Mouse (Mus musculus): ENCODE measurements around the gene Rem2.

The Rem2 gene

DNA sequence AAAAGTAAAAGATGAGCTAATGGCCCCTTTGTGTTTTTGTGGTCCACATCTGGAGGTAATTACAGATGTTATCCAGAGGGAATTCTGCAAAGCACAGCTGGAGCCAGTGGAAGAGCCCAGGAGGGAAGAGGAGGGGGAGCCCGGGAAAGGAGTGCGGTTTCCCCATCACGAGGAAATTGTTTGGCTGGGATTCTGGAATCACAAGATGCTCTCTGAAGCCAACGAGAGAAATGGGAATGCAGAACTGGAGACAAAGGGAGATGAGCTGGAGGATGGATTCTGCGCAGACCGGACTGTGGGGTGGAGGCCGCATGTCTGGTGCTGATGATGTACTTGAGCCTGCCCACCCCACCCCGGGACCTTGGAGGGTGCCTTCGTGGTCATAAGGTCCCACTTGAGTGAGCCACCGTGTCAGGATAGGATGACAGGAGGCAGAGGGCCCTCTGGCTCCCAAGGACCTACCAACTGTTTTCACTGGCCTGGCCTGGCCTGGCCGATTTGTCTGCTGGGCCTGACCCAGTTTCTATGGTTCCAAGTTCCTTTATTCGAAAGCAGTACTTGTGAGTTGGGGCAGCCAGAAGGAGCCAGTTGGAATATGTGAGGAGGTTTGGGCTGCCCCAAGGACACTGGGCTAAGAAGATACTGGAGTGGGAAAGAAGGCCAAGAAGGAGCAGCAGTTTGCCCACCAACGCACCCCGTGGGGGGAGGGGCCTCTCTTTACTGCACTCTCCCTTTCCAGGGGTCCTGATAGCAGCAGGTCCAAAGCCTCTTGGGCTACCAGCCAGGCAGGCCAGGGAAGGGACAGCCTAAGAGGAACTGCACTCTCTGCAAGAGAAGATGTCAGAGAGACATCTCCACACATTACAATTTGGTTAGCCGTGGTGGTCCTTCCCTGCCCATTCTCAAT lies 31.9 kb upstream of the Rem2 start:
- DNase-seq (ENCODE audit: low spot score in 2 of 2) = peak; percentile 83 to 86

GRCm38 (mm10) chr14:54445476-54445875 lies 30.4 kb upstream of the Rem2 start:
- DNase-seq (ENCODE audit: low spot score in 2 of 2) = no peak

- no peak for DNase-seq (ENCODE audit: low spot score in 2 of 2)
Measured at GRCm38 (mm10) chr14:54453566-54453965, 22.3 kb upstream of the Rem2 start.

- DNase-seq (ENCODE audit: low spot score in 2 of 2) = no peak
Measured at GRCm38 (mm10) chr14:54454669-54455528, 21.0 kb upstream of the Rem2 start.

- DNase-seq (ENCODE audit: low spot score in 2 of 2) = no peak
Measured at GRCm38 (mm10) chr14:54457907-54458569, 17.9 kb upstream of the Rem2 start.

- no peak for DNase-seq (ENCODE audit: low spot score in 2 of 2)
Measured at GRCm38 (mm10) chr14:54462146-54462545, 13.8 kb upstream of the Rem2 start.

DNA sequence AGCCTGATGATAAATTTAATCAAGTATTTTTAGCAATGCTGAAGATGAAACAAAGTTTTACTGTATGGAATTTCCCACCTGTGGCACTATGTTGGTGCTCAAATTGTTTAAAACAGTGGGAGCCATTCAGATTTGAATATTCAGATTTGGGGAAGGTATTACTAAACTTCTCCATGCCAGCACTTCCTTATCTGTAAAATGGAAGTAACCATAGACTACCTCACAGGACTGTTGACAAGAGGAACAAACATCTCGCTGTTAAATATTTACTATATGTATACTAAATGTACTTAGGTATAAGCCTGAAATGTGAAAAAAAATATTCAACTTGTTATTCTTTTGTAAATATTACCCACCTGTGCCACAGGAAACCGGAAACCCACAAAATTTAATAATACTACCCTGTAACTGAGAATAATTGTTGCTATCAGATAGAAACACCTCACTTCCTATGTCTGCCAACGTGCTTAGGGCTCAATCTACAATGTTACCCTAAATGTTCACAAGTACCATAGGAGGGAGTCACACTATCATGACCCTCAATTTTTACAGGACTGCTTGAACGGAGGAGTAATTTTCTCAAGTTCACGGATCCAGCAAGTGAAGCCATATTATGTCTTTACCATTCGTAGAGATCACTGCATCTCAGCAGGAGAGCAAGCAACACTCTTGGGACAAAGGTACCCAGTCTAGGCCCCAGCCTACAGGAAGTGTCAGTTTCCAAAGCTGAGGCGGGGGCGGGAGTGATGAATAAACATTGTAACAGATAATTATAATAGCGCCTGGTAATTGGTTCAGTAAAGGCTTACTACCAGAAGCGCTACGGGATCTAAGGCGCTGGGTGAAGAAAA lies 12.6 kb upstream of the Rem2 start:
- no peak for DNase-seq (ENCODE audit: low spot score in 2 of 2)

DNA sequence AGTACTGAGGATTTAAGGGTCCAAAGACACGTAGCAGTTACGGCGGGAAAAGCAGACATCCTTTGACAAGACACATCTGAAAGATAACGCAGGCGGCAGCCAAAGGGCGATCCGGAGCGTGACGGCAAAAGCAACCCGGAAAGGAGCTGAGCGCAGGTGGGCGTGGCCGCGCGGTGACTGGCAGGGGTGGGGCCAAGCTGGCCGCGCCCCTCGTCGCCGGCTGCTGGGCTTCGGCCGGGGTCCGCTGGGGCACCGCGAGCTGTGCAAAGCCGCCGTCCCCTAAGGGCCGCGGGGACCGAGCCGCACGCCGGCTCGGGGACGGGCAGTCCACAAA lies 12.0 kb upstream of the Rem2 start, which contains the start of gene Lrp10:
Gene Lrp10 (plus strand): TSS at position 179 of the 334 bp plus-strand sequence.
- DNase-seq (ENCODE audit: low spot score in 2 of 2) = peak; percentile 86 to 87

DNA sequence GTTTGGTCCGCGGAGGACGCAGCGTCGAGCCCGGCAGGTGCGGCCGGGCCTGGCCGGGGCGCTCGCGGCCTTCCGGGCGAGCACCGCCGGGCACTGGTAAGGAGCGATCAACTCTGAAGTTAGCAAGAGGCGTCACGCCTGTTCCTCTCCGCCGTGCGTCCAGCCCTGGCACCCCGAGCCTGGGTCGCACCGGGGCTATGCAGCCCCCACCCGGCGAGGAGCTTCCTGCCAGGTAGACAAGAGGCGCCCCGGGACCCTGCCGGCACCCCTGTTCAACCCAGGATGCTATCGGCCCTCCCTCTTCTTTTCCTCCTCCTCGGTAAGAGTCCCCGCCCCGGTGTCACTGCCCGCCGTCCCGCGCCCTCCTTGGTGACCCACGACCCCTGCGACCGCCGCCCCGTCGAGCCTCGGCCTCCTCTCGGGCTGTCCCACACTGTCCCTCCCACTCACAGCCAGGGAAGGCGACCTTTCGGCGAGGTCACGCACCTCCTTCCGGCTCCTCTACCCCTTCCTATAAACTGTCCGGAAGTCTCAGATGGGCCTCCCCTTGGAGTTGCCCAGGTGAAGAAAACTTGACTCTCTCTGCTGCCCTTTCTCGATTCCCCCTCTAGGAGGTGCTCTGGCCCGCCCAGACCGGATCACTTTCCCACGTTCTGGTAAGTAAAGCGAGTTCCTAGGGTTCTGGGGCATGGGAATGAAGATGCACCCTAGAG lies 11.5 kb upstream of the Rem2 start:
- DNase-seq (ENCODE audit: low spot score in 2 of 2) = peak; percentile 68 to 70

DNA sequence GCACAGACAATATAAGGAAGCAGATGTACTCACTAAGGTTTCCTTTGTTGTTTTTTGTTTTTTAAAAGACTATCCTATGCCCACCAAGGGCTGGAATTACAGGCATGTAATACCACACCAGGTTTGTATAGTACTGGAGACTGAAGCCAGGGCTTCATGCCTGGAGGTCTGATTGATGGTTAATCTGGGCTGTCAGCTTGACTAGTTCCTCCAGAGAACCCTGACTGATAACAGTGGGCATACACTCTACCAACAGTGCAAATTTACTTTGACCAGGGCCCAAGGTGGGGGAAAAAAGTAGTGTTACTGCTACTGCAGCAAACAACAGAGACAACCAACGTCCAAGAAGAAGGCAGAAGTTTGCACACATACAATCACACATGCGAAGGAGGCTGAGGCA lies 4.4 kb upstream of the Rem2 start:
- DNase-seq (ENCODE audit: low spot score in 2 of 2) = no peak

- no peak for DNase-seq (ENCODE audit: low spot score in 2 of 2)
Measured at GRCm38 (mm10) chr14:54472671-54473070, 3.2 kb upstream of the Rem2 start.

DNA sequence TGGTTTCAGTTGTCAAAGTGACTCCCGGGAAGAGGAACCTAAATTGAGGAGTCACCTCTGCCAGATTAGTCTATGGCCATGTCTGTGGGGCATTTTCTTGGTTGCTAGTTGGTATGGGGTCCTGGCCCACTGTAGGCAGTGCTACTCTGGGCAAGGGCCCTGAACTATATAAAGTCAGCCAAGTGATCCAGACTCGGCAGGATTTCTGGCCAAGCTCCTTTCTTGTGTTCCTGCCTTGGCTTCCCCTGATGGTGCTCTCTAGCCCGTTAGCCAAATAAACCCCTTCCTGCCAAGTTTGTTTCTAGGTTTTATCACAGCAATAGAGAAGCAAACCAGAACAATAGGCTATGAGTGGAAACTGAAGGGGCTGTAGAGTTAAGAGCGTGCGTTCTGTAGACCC lies 1.2 kb upstream of the Rem2 start:
- DNase-seq (ENCODE audit: low spot score in 2 of 2) = no peak

GRCm38 (mm10) chr14:54477172-54477909 lies 1.4 kb downstream of the Rem2 start:
- no peak for DNase-seq (ENCODE audit: low spot score in 2 of 2)

- no peak for DNase-seq (ENCODE audit: low spot score in 2 of 2)
Measured at GRCm38 (mm10) chr14:54479451-54479920, 3.6 kb downstream of the Rem2 start.

DNA sequence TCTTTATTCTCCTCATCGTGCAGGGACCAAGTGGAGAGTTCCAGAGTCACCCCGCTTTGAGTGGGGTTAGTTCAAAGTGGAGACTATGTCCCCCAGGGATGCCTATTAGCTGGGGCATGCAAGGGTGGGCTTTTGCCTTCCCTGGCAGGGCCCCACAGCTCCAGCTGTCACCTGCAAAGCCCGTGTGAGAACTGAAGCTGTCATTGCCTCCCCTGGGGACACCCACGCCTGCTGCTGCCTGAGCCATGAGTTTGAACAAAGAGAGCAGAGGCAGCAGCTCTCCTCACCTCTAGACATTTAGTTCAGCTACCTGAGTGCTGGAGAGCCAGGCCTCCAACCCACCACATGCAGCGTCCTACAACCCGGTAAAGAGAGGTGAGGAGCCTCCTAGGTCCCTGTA lies 4.8 kb downstream of the Rem2 start:
- no peak for DNase-seq (ENCODE audit: low spot score in 2 of 2)

- no peak for DNase-seq (ENCODE audit: low spot score in 2 of 2)
Measured at GRCm38 (mm10) chr14:54481402-54481801, 5.5 kb downstream of the Rem2 start.

DNA sequence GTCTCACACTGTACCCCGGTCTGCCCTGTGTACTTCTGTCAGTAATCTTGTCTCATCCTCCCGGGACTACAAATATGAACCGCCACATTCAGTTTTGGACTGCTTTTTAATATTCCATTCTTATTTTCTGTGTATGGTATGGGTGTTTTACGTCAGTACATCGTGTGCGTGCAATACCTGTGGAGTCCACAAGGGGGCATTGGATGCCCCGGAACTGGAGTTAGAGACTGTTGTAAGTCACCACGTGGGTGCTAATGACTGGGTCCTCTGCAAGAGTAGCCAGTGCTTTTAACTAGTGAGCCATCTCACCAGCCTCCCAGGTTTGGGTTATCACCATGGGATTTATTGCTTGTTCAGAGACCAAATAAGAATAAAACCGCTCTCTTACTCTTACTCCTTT lies 6.6 kb downstream of the Rem2 start:
- DNase-seq (ENCODE audit: low spot score in 2 of 2) = no peak

- DNase-seq (ENCODE audit: low spot score in 2 of 2) = no peak
Measured at GRCm38 (mm10) chr14:54485899-54486298, 10.0 kb downstream of the Rem2 start.

DNA sequence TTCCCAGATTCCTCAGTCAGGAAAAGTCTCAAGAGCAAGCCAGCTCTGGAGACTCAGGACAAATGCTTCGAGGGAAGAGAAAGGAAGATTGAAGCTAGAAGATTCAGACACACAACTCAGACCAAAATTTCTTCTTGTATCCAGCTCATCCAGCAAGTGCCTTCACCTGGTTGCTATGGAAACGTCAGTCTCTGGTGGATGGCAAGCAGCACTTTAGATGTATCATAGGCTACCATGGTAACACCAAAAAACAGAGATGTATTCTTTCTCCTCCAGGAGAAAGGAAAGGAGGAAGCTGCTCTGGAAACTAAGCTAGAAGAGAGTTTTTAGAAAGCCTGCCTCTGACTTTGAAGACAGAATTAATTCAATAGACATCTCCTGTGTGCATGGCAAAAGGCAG lies 11.8 kb downstream of the Rem2 start:
- DNase-seq (ENCODE audit: low spot score in 2 of 2) = no peak

- DNase-seq (ENCODE audit: low spot score in 2 of 2) = no peak
Measured at GRCm38 (mm10) chr14:54488350-54488749, 12.4 kb downstream of the Rem2 start.
